Mouse (Mus musculus) neural tube, embryonic 13.5 days (tissue): ENCODE measurements around the gene Fam136a. TPM values are rescaled to one million over a fixed set of nuclear protein-coding genes. Genes with fewer than 3 reads are reported as not detected.

Source experiments
- ATAC-seq: fragments of 200-750 bp; cut with Nextera tagmentation; 2 replicates; pipeline ENCODE4 v1.8.0; 2017; ENCODE audit warnings: low read depth, mild to moderate bottlenecking, moderate TSS enrichment, moderate library complexity
- H3K27ac ChIP-seq: fragments of 300-500 bp; sonication (generic); replicated peaks from 2 replicates; pipeline ENCODE4 v1.5.1; 2015; ENCODE audit warnings: moderate library complexity, mild to moderate bottlenecking, inconsistent platforms
- H3K27me3 ChIP-seq: fragments of 300-500 bp; sonication (generic); 2 replicates; pipeline ENCODE4 v1.6.1; 2015; ENCODE audit warnings: mild to moderate bottlenecking, inconsistent platforms
- H3K36me3 ChIP-seq: fragments of 300-500 bp; sonication (generic); 2 replicates; pipeline ENCODE4 v1.6.1; 2015; ENCODE audit warnings: mild to moderate bottlenecking, inconsistent platforms
- H3K4me1 ChIP-seq: fragments of 300-500 bp; sonication (generic); replicated peaks from 2 replicates; pipeline ENCODE4 v1.6.1; 2015; ENCODE audit warnings: inconsistent platforms
- H3K4me2 ChIP-seq: fragments of 300-500 bp; sonication (generic); 2 replicates; pipeline ENCODE4 v1.6.1; 2015; ENCODE audit warnings: inconsistent platforms, mild to moderate bottlenecking, moderate library complexity
- H3K4me3 ChIP-seq: fragments of 300-500 bp; sonication (generic); 2 replicates; pipeline ENCODE4 v1.5.1; 2015; ENCODE audit warnings: mild to moderate bottlenecking, inconsistent platforms
- H3K9ac ChIP-seq: fragments of 300-500 bp; sonication (generic); 2 replicates; pipeline ENCODE4 v1.6.1; 2015; ENCODE audit warnings: moderate library complexity, mild to moderate bottlenecking, inconsistent platforms
- H3K9me3 ChIP-seq: fragments of 300-500 bp; sonication (generic); 2 replicates; pipeline ENCODE4 v1.6.1; 2016; ENCODE audit warnings: inconsistent platforms
- WGBS: fragments of 180-500 bp; shearing (Covaris S2); methylation state at CpG from one replicate; pipeline ENCODE4 v1.1.7; 2015; 5-methylcytosine and 5-hydroxymethylcytosine counted together
- polyA plus RNA-seq: library from polyadenylated mRNA; unstranded; fragments of >200 nt; fragmentation: Nextera tagmentation; extraction: Ambion mirVana; gene quantifications from 2 replicates; pipeline ENCODE4 v1.2.1, GENCODE M21; 2015

Fam136a gene
- polyA plus RNA-seq: 113 and 119 TPM in 2 replicates

DNA sequence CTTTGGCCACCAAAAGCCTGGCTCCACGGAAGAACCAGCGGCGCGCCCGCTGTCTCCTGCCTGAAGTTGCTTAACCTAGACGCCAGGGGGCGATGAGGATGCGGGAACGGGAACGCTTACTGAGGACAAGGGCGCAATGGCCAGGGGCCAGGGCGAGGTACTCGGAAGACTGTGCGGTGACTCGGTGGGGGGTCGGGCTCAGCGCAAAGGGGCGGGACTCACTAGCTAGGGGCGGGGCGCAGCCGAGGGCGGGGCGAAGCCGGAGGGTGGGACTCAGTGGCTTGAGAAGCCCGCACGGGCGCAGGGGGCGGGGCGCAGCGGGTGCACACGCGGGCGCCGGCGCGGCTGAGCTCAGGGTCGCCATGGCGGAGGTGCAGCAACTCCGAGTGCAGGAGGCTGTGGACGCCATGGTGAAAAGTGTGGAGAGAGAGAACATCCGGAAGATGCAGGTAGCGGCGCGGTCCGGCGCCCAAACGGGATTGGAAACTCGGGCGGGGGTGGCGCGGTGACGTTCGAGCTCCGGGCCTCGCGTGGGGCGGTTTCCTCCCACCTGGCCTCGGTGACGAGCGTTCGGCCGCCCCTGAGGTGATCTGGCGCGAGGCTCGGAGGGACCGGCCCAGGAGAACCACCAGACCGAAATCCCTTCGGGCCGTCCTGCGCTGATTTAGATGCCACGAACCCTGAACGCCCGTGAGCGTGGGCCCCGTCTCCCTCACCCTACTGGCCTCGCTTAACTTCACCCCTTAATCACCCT is at the start of gene Fam136a:
Fam136a (plus strand) TSS at position 276 of the 754 bp plus-strand sequence.
- peak within 1 kb of the TSS; percentile 72 for H3K4me3 ChIP-seq
- WGBS: under 1% methylated on average over 75 of the region's 76 CpGs
- peak within 1 kb of the TSS; percentile 84 for H3K27ac ChIP-seq

DNA sequence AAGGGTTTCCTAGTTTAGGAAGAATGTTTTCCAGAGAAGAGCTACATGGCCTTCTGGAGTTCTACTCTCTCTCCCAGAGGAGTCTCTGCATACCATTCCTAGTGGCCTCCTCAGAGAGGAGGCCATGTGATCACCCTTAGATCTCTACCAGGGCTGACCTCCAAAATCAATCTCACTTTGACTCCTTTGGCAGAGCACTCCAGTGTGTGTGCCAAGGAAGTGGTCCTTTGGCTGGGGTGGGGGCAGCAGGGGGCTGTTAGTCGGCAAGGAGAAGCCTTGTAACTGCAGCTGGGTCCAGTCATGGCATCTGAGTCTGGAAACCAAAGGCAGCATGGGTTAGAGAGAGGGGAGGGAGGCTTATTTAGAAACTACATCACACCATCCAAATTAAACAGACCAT is 48.4 kb upstream of the Fam136a start:
- ATAC-seq: no peak
- peaks cover 5% of the 10 kb centered on the region; the same call in 1 of the 2 replicates for H3K9me3 ChIP-seq
- no peak overlapping the region for H3K4me2 ChIP-seq
- H3K27ac ChIP-seq: no peak overlapping the region
- H3K4me1 ChIP-seq: no peaks in the 10 kb centered on the region
- H3K9ac ChIP-seq: no peak overlapping the region
- no peaks in the 10 kb centered on the region for H3K36me3 ChIP-seq
- no peaks in the 10 kb centered on the region for H3K27me3 ChIP-seq
- WGBS: 86% methylated on average over 1 of the region's 1 CpGs
- H3K4me3 ChIP-seq: no peak overlapping the region

More for the DNA sequence above, at the start of gene Fam136a:
- Histone ChIP-seq H3K4me1 (peaks cover 22% of the 10 kb centered on the region), H3K27me3 (no peaks in the 10 kb centered on the region), H3K9me3 (0 out of 2 replicates have a peak, but pooled peaks cover 4% of the 10 kb centered on the region), H3K4me2 (peak within 1 kb of the TSS; percentile 86), H3K36me3 (peaks cover 15% of the 10 kb centered on the region), H3K9ac (peak within 1 kb of the TSS; percentile 91)
- peak; percentile 94 for ATAC-seq

DNA sequence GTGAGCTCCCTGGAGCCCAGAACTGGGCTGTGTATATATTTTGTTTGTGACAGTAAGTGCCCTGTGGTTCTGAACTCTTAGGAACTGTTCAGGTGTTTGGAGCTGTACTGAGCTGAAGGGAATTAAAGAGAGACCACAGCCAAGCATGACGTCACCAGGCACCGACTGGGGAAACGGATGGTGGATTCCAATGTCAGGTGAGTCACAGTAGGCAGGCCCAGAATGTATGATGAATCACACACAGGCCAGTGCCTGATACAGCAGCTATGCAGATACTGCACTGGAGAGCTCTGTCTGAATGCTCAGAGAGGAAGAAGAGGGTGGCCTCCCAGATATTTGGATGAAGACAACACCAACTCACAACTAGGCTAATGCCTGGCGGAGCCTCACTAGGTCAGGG is 46.6 kb upstream of the Fam136a start:
- Histone ChIP-seq H3K9me3 (peaks cover 5% of the 10 kb centered on the region; the same call in 1 of the 2 replicates), H3K4me1 (no peaks in the 10 kb centered on the region), H3K9ac (no peak overlapping the region), H3K36me3 (no peaks in the 10 kb centered on the region), H3K27me3 (no peaks in the 10 kb centered on the region), H3K4me3 (no peak overlapping the region), H3K27ac (no peak overlapping the region), H3K4me2 (no peak overlapping the region)
- WGBS: 85% methylated on average over 4 of the region's 4 CpGs
- ATAC-seq: no peak

DNA sequence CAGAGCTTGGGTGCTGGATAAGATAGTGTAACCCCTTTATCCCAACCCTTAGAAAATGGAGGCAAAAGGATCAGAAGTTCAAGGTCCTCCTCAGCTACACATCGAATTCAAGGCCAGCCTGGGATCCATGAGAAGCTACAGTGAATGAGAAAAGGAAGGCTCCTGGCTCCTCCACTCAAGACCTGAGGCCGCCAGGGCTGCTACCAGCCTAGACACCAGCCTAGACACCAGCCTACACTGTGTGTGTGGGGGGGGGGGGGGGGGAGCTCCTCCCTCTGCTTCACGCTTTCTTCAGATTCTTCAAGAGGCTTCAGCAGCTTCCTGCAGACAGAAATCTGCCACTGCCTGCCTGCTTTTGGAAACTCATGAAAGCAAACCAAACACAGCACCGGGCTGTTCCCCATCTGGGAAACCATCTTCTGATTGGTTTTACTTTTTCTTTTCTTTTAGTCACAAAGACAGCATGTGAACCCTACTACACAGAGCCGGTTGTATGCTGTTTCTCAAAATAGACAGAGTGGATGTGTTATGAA is 43.3 kb upstream of the Fam136a start:
- H3K4me2 ChIP-seq: no peak overlapping the region
- H3K27ac ChIP-seq: no peak overlapping the region
- peaks cover 5% of the 10 kb centered on the region; the same call in 1 of the 2 replicates for H3K9me3 ChIP-seq
- H3K9ac ChIP-seq: no peak overlapping the region
- no peaks in the 10 kb centered on the region for H3K36me3 ChIP-seq
- no peak for ATAC-seq
- 94% methylated on average over 5 of the region's 5 CpGs for WGBS
- H3K4me1 ChIP-seq: no peaks in the 10 kb centered on the region
- no peaks in the 10 kb centered on the region for H3K27me3 ChIP-seq
- no peak overlapping the region for H3K4me3 ChIP-seq

DNA sequence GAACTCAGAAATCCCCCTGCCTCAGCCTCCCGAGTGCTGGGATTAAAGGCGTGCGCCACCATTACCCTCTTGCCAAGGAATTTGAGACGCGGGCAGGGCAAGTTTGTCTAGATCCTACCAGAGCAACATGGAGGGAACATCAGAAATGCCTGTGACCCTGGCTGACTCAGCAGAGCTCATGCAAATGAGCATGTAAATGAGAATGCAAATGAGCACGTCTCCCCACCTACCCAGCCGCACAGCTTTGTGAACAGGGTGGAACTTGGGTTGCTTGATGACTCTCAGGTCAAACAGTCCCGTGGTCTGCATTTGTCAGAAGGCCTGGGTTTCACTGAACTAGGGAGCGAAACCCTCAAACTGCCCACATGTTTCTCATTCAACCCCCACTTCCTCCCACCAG is 42.5 kb upstream of the Fam136a start:
- Histone ChIP-seq H3K27ac (no peak overlapping the region), H3K4me1 (no peaks in the 10 kb centered on the region), H3K27me3 (no peaks in the 10 kb centered on the region), H3K4me3 (no peak overlapping the region), H3K9me3 (peaks cover 5% of the 10 kb centered on the region; the same call in 1 of the 2 replicates), H3K9ac (no peak overlapping the region), H3K4me2 (no peak overlapping the region), H3K36me3 (no peaks in the 10 kb centered on the region)
- no peak for ATAC-seq
- WGBS: 84% methylated on average over 9 of the region's 9 CpGs

DNA sequence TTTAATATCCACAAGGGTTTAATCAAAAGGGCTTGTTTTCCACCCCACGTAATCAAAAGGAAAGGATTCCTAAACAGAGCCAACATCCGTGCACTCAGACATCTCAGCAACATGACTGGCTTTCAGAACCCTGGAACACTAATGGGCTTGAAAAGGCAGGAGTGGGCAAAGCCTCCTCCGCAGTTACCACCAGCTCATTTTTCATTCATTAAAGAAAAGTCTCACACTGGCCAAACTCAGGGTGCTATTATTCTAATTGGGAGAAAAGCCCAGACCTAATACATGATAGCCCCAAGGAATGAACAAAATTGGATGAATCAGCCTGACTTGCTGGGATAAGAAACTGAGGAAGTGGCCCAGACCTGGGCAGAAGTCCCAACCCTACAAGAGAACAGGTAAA is 41.0 kb upstream of the Fam136a start:
- no peak for ATAC-seq
- Histone ChIP-seq H3K27me3 (no peaks in the 10 kb centered on the region), H3K9me3 (peaks cover 5% of the 10 kb centered on the region; the same call in 1 of the 2 replicates), H3K36me3 (no peaks in the 10 kb centered on the region), H3K9ac (no peak overlapping the region), H3K27ac (no peak overlapping the region), H3K4me1 (no peaks in the 10 kb centered on the region), H3K4me2 (no peak overlapping the region), H3K4me3 (no peak overlapping the region)
- 85% methylated on average over 3 of the region's 3 CpGs for WGBS

DNA sequence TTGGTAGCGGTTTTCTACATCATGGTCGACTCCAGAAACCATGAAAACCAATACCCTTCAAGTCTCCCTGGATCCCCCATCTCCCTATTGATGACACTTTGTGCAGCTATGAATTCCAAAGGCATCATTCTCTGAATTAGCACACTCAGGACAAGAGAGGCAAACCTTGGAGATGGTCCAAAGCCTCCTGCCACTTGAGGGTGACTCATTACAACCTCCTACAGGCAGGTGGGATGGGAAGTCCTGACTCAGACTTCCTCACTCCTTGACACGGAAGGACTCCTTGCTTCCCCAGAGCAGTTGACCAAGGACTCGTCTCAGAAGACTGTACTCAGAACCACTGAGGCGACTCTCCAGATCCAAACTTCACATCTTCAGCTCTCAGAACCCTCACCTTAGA is 39.8 kb upstream of the Fam136a start:
- no peak for ATAC-seq
- Histone ChIP-seq H3K4me1 (no peaks in the 10 kb centered on the region), H3K4me2 (no peak overlapping the region), H3K9ac (no peak overlapping the region), H3K9me3 (peaks cover 2% of the 10 kb centered on the region; the same call in 1 of the 2 replicates), H3K27me3 (no peaks in the 10 kb centered on the region), H3K36me3 (no peaks in the 10 kb centered on the region), H3K27ac (no peak overlapping the region), H3K4me3 (no peak overlapping the region)
- 85% methylated on average over 5 of the region's 5 CpGs for WGBS

DNA sequence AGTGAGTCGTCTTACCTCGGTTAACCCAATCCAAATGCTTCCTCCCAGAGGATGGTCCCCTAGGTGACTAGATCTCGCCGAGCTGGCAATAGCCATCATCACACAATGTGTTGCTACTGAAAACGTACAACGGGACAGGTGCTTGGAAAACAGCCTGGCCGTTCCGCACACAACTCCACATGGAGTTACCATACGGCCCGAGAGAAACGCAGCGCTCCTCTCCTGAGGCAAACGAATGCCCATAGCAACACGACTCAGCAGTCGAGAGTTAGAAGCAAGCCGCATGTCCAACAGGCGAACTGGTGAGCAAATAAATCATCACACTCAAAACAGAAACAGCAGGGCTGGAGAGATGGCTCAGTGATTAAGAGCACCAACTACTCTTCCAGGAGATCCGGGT is 38.6 kb upstream of the Fam136a start:
- Histone ChIP-seq H3K4me1 (no peaks in the 10 kb centered on the region), H3K27me3 (no peaks in the 10 kb centered on the region), H3K9me3 (no peaks in the 10 kb centered on the region), H3K4me3 (no peak overlapping the region), H3K9ac (no peak overlapping the region), H3K27ac (no peak overlapping the region), H3K4me2 (no peak overlapping the region), H3K36me3 (no peaks in the 10 kb centered on the region)
- ATAC-seq: no peak
- 92% methylated on average over 18 of the region's 18 CpGs for WGBS

DNA sequence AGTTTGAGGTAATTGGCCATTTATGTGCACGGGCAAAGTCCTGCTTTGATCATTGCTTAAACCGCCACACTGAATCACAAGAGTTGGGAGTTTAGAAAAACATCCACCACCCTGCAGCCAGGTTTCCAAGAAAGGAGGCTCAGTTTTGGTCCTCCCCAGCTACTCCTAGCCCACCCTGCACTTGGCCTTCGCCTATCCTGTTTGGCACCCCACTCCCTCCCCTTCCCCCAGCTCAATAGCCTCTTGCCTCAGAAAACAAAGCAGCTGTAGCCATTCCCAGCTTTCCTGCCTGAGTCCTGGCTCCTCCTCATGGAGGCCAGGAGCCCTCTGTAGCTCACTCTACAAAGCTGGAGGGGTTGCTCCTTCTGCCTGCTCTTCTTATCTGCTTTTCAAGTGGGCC is 37.1 kb upstream of the Fam136a start:
- no peak overlapping the region for H3K9ac ChIP-seq
- H3K4me1 ChIP-seq: no peaks in the 10 kb centered on the region
- WGBS: 64% methylated on average over 3 of the region's 3 CpGs
- H3K36me3 ChIP-seq: no peaks in the 10 kb centered on the region
- H3K27ac ChIP-seq: no peak overlapping the region
- ATAC-seq: no peak
- no peak overlapping the region for H3K4me3 ChIP-seq
- no peak overlapping the region for H3K4me2 ChIP-seq
- H3K27me3 ChIP-seq: no peaks in the 10 kb centered on the region
- no peaks in the 10 kb centered on the region for H3K9me3 ChIP-seq

DNA sequence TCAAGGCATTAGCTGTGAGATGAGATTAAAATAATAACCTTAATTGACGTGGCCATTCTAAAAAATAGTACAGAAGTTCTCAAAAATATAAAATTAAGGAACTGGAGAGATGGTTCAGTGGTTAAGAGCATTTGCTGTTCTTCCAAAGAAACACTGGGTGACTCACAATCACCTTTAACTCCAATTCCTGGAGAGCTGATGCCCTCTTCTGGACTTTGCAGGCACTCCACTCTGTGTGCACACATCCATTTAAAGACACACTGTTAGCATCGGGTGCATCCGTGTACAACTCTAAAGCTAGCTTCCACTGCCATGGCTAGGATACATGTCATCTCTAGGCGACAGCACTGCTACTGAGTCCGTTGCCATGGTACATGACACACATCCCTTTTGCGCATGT is 35.5 kb upstream of the Fam136a start:
- Histone ChIP-seq H3K4me2 (no peak overlapping the region), H3K36me3 (no peaks in the 10 kb centered on the region), H3K9ac (no peak overlapping the region), H3K9me3 (no peaks in the 10 kb centered on the region), H3K4me3 (no peak overlapping the region), H3K4me1 (no peaks in the 10 kb centered on the region), H3K27me3 (no peaks in the 10 kb centered on the region), H3K27ac (no peak overlapping the region)
- WGBS: 94% methylated on average over 6 of the region's 6 CpGs
- ATAC-seq: no peak

DNA sequence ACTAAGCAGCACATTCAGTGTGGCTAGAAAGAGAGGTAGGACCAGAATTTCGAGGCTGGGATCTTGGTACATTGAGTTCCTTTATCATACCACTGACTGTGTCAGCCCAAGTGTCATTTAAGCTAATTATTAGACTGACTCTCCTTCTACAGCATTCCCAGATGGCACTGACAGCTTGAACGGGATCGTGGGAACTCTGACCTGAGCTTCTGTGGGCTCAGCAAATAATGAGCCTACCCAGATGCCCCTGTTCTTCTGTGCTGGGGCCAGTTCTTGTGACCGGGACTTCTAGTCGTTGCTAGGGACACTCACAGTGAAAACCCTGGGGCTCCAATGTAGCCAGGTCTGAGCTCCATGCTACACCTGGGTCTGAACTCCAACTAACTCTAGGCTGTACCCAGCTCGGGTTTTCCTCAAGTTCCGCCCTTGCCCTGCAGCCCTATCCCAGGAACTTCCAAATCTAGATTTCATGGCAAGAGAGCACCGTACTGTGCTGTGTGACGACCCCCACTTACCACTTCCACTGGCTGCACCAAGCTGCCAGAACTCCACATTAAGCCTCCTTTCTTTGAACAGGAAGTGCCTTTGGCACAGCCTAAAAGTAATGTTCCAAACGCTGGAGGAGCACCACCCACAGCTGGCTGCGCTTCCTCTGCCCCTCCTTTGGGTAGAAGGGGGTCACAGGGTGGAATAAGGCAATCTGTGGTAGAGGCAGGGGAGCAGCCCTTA is 30.2 kb upstream of the Fam136a start:
- Histone ChIP-seq H3K4me3 (no peak overlapping the region), H3K27me3 (no peaks in the 10 kb centered on the region)
- 80% methylated on average over 11 of the region's 11 CpGs for WGBS

DNA sequence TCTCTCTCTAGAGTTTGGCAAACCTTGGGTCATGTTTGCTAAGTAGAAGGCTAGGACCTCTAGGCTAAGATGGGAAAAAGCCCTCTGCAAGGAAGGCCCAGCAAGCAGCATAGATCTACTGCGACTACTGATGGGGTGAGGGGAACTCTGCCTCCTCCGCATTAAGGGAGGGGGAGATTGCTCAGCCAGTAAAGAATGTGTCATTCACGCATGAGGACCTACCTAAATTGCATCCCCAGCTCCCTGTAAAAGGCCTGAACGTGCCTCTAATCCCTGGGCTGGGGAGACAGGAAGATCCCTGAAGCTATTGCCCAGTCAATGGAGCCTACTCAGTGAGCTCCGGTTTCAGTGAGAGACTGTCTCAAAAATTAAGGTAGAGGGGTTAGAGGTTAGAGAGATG is 29.6 kb upstream of the Fam136a start:
- no peak overlapping the region for H3K27ac ChIP-seq
- no peak overlapping the region for H3K9ac ChIP-seq
- H3K4me2 ChIP-seq: no peak overlapping the region
- H3K36me3 ChIP-seq: no peaks in the 10 kb centered on the region
- no peak overlapping the region for H3K4me3 ChIP-seq
- no peaks in the 10 kb centered on the region; the same call in 1 of the 2 replicates for H3K9me3 ChIP-seq
- no peak for ATAC-seq
- WGBS: 80% methylated on average over 5 of the region's 5 CpGs
- H3K4me1 ChIP-seq: no peaks in the 10 kb centered on the region
- no peaks in the 10 kb centered on the region for H3K27me3 ChIP-seq

More for the DNA sequence above, 30.2 kb upstream of the Fam136a start:
- Histone ChIP-seq H3K9me3 (no peaks in the 10 kb centered on the region; the same call in 1 of the 2 replicates), H3K4me2 (no peak overlapping the region), H3K9ac (no peak overlapping the region), H3K36me3 (no peaks in the 10 kb centered on the region), H3K27ac (no peak overlapping the region), H3K4me1 (no peaks in the 10 kb centered on the region)
- no peak for ATAC-seq
